Mouse (Mus musculus) erythroblast, embryonic 14.5 days (primary cell): ENCODE measurements around the gene Bbs2. TPM values are rescaled to one million over a fixed set of nuclear protein-coding genes. Genes with fewer than 3 reads are reported as not detected.
A peak's percentile ranks its signal among the peaks of the same experiment; 100 is the strongest.

Source experiments
- H3K27me3 ChIP-seq: 2 replicates; pipeline ENCODE4 v1.6.1; 2012; ENCODE audit warnings: inconsistent platforms; ENCODE audit not compliant: control insufficient read depth
- H3K36me3 ChIP-seq: 2 replicates; pipeline ENCODE4 v1.6.1; 2012; ENCODE audit warnings: mild to moderate bottlenecking, inconsistent platforms; ENCODE audit not compliant: control insufficient read depth
- H3K4me1 ChIP-seq: 2 replicates; pipeline ENCODE4 v1.6.1; 2012; ENCODE audit warnings: inconsistent platforms; ENCODE audit not compliant: control insufficient read depth
- H3K4me3 ChIP-seq: replicated peaks from 2 replicates; pipeline ENCODE3; 2012; ENCODE audit warnings: moderate library complexity, mild to moderate bottlenecking, inconsistent platforms
- H3K9me3 ChIP-seq: 2 replicates; pipeline ENCODE4 v1.6.1; 2012; ENCODE audit warnings: low read length, inconsistent platforms, mixed read lengths; ENCODE audit not compliant: control insufficient read depth
- GATA1 ChIP-seq: IDR thresholded peaks from 2 replicates; pipeline ENCODE4 v1.6.1; 2012; ENCODE audit warnings: low read length, inconsistent platforms, mixed read lengths
- TAL1 ChIP-seq: IDR thresholded peaks from 3 replicates; pipeline ENCODE4 v1.6.1; 2012; ENCODE audit warnings: low read length, inconsistent platforms, mixed read lengths
- polyA plus RNA-seq: library from polyadenylated mRNA; stranded (reverse); fragments of >175 nt; gene quantifications from 2 replicates; pipeline ENCODE4 v1.2.3, GENCODE M21; 2012

Gene Bbs2
- polyA plus RNA-seq, 1 experiment = 0.17 TPM

GRCm38 (mm10) chr8:94109835-94110234, 11.1 kb upstream of the Bbs2 start:
- no peaks in the 10 kb centered on the region for H3K36me3 ChIP-seq
- H3K4me1 ChIP-seq = peaks cover 77% of the 10 kb centered on the region
- peak overlapping the region; percentile 53 for H3K4me3 ChIP-seq
- H3K27me3 ChIP-seq = no peaks in the 10 kb centered on the region
- no peaks in the 10 kb centered on the region for H3K9me3 ChIP-seq
- TF ChIP-seq TAL1 = no peak
- no peak for TF ChIP-seq GATA1

GRCm38 (mm10) chr8:94109396-94109795, 10.7 kb upstream of the Bbs2 start:
- H3K4me1 ChIP-seq = peaks cover 77% of the 10 kb centered on the region

GRCm38 (mm10) chr8:94107871-94108270, 9.1 kb upstream of the Bbs2 start:
- H3K9me3 ChIP-seq = no peaks in the 10 kb centered on the region
- no peaks in the 10 kb centered on the region for H3K36me3 ChIP-seq
- peaks cover 8% of the 10 kb centered on the region for H3K27me3 ChIP-seq
- no peak for TF ChIP-seq GATA1
- no peak for TF ChIP-seq TAL1
- H3K4me3 ChIP-seq = no peak overlapping the region
- H3K4me1 ChIP-seq = peaks cover 70% of the 10 kb centered on the region

More at GRCm38 (mm10) chr8:94109396-94109795, 10.7 kb upstream of the Bbs2 start:
- Histone ChIP-seq H3K9me3 (no peaks in the 10 kb centered on the region), H3K4me3 (peak overlapping the region; percentile 53), H3K36me3 (no peaks in the 10 kb centered on the region), H3K27me3 (no peaks in the 10 kb centered on the region)
- TF ChIP-seq GATA1 (peak; percentile 80), TAL1 (peak; percentile 80)

GRCm38 (mm10) chr8:94104146-94104545, 5.4 kb upstream of the Bbs2 start:
- H3K27me3 ChIP-seq = peaks cover 39% of the 10 kb centered on the region
- no peaks in the 10 kb centered on the region for H3K36me3 ChIP-seq
- H3K9me3 ChIP-seq = no peaks in the 10 kb centered on the region
- H3K4me3 ChIP-seq = no peak overlapping the region
- TF ChIP-seq GATA1 = no peak
- TF ChIP-seq TAL1 = no peak
- peaks cover 43% of the 10 kb centered on the region for H3K4me1 ChIP-seq

- H3K4me1 ChIP-seq = peaks cover 34% of the 10 kb centered on the region
- peaks cover 39% of the 10 kb centered on the region for H3K27me3 ChIP-seq
- H3K4me3 ChIP-seq = peak overlapping the region; percentile 77
- no peaks in the 10 kb centered on the region for H3K36me3 ChIP-seq
- TF ChIP-seq GATA1 = no peak
- no peak for TF ChIP-seq TAL1
- no peaks in the 10 kb centered on the region for H3K9me3 ChIP-seq
These were observed 268 bp upstream of the Bbs2 start for GRCm38 (mm10) chr8:94098996-94099395.

- H3K4me3 ChIP-seq = no peak overlapping the region
- no peaks in the 10 kb centered on the region for H3K9me3 ChIP-seq
- H3K4me1 ChIP-seq = peaks cover 22% of the 10 kb centered on the region
- H3K27me3 ChIP-seq = no peaks in the 10 kb centered on the region
- H3K36me3 ChIP-seq = no peaks in the 10 kb centered on the region
- TF ChIP-seq GATA1 (no peak), TAL1 (no peak)
These were observed 4.4 kb downstream of the Bbs2 start for GRCm38 (mm10) chr8:94094281-94094680.

GRCm38 (mm10) chr8:94092848-94093247, 5.9 kb downstream of the Bbs2 start:
- Histone ChIP-seq H3K4me3 (no peak overlapping the region), H3K9me3 (no peaks in the 10 kb centered on the region), H3K27me3 (no peaks in the 10 kb centered on the region), H3K4me1 (peaks cover 9% of the 10 kb centered on the region), H3K36me3 (no peaks in the 10 kb centered on the region)
- TF ChIP-seq GATA1 (no peak), TAL1 (no peak)

GRCm38 (mm10) chr8:94089715-94090114, 9.0 kb downstream of the Bbs2 start:
- Histone ChIP-seq H3K36me3 (no peaks in the 10 kb centered on the region), H3K4me1 (no peaks in the 10 kb centered on the region; the same call in 1 of the 2 replicates), H3K4me3 (no peak overlapping the region), H3K27me3 (no peaks in the 10 kb centered on the region), H3K9me3 (no peaks in the 10 kb centered on the region)
- TF ChIP-seq GATA1 = no peak
- no peak for TF ChIP-seq TAL1

GRCm38 (mm10) chr8:94087964-94088363, 10.8 kb downstream of the Bbs2 start:
- H3K4me3 ChIP-seq = no peak overlapping the region
- no peaks in the 10 kb centered on the region for H3K36me3 ChIP-seq
- no peak for TF ChIP-seq TAL1
- no peak for TF ChIP-seq GATA1
- no peaks in the 10 kb centered on the region for H3K27me3 ChIP-seq
- peaks cover 6% of the 10 kb centered on the region for H3K4me1 ChIP-seq
- no peaks in the 10 kb centered on the region for H3K9me3 ChIP-seq
